Mouse (Mus musculus): ENCODE measurements around the gene Tlcd1.

- TF ChIP-seq POLR2A (IDR thresholded peaks at IDR 0.05; ENCODE audit: insufficient read length, low read depth) (no peak), REST (IDR thresholded peaks at IDR 0.05; ENCODE audit: insufficient read depth, insufficient read length) (no peak)
Observed at GRCm38 (mm10) chr11:78159096-78159495, 17.4 kb upstream of the Tlcd1 start.
